Mouse (Mus musculus) hindbrain, embryonic 11.5 days (tissue): ENCODE data around the gene Sphk2. TPM values are rescaled to one million over a fixed set of nuclear protein-coding genes. Genes with fewer than 3 reads are reported as not detected.
A peak's percentile ranks its signal among the peaks of the same experiment; 100 is the strongest.

ENCODE experiments used
- ATAC-seq: fragments of 200-750 bp; cut with Nextera tagmentation; 2 replicates; pipeline ENCODE4 v1.8.0; 2017; ENCODE audit warnings: mild to moderate bottlenecking, moderate TSS enrichment, moderate library complexity; ENCODE audit not compliant: low FRiP score
- DNase-seq: peaks from one replicate; pipeline ENCODE4 v3.0.0-alpha.2; 2015; ENCODE audit warnings: low spot score
- H3K27ac ChIP-seq: fragments of 300-500 bp; sonication (generic); 2 replicates; pipeline ENCODE4 v1.5.1; 2014; ENCODE audit warnings: mild to moderate bottlenecking, low read depth, low read length
- H3K27me3 ChIP-seq: fragments of 300-500 bp; sonication (generic); 2 replicates; pipeline ENCODE4 v1.6.1; 2014; ENCODE audit warnings: mild to moderate bottlenecking, low read length, moderate library complexity, mixed read lengths; ENCODE audit not compliant: control insufficient read depth, insufficient read depth
- H3K36me3 ChIP-seq: fragments of 300-500 bp; sonication (generic); 2 replicates; pipeline ENCODE4 v1.6.1; 2014; ENCODE audit warnings: mild to moderate bottlenecking, low read length, moderate library complexity, mixed read lengths; ENCODE audit not compliant: control insufficient read depth, insufficient read depth
- H3K4me1 ChIP-seq: fragments of 300-500 bp; sonication (generic); replicated peaks from 2 replicates; pipeline ENCODE4 v1.6.1; 2014; ENCODE audit warnings: low read length, mixed read lengths; ENCODE audit not compliant: control insufficient read depth, insufficient read depth
- H3K4me2 ChIP-seq: fragments of 300-500 bp; sonication (generic); replicated peaks from 2 replicates; pipeline ENCODE4 v1.6.1; 2014; ENCODE audit warnings: mild to moderate bottlenecking, low read depth, low read length
- H3K4me3 ChIP-seq: fragments of 300-500 bp; sonication (generic); 2 replicates; pipeline ENCODE4 v1.5.1; 2014; ENCODE audit warnings: low read depth, low read length
- H3K9ac ChIP-seq: fragments of 300-500 bp; sonication (generic); 2 replicates; pipeline ENCODE4 v1.6.1; 2014; ENCODE audit warnings: low read depth, low read length
- H3K9me3 ChIP-seq: fragments of 300-500 bp; sonication (generic); 2 replicates; pipeline ENCODE4 v1.6.1; 2016; ENCODE audit warnings: low read length; ENCODE audit not compliant: control insufficient read depth
- WGBS: fragments of 180-500 bp; shearing (Covaris S2); extraction: QIAGEN DNeasy Blood & Tissue Kit; methylation state at CpG from one replicate; pipeline ENCODE4 v1.1.7; 2014; 5-methylcytosine and 5-hydroxymethylcytosine counted together
- polyA plus RNA-seq: library from polyadenylated mRNA; unstranded; fragments of >200 nt; fragmentation: Nextera tagmentation; extraction: Ambion mirVana; gene quantifications from 2 replicates; pipeline ENCODE4 v1.2.1, GENCODE M21; 2014

Sphk2 gene
- polyA plus RNA-seq: 13.6 and 17.6 TPM in 2 replicates

DNA sequence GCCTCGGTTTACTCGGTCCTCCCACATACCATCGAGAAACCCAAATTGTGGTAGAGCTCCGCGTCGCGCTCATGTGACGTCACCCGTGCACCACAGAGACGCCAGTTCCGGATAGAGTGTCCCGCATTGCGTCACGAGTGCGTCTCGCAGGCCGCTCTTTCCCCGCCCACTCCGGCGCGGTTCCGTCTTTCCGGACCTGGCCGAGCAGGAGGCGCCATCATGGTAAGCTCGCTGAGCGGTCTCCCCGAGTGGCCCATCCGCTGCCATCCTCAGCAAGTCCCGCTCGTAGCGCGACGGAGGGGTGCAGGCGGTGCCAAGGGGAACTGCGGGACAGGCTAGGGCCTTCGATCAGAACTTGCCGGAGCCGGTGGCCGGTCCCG lies at the start of gene Sphk2:
Gene Sphk2, minus strand, starts transcription at position 85 of the 380 bp plus-strand sequence.
- Histone ChIP-seq H3K27me3 (no peaks in the 10 kb centered on the region), H3K9me3 (no peaks in the 10 kb centered on the region), H3K4me2 (peak within 1 kb of the TSS; percentile 84), H3K27ac (peak within 1 kb of the TSS; percentile 81), H3K4me1 (peaks cover 17% of the 10 kb centered on the region), H3K36me3 (peaks cover 10% of the 10 kb centered on the region), H3K4me3 (peak within 1 kb of the TSS; percentile 93), H3K9ac (peak within 1 kb of the TSS; percentile 95)
- WGBS: 0% methylated on average over 39 of the region's 41 CpGs
- DNase-seq (peak; percentile 100), ATAC-seq (peak; percentile 69)

DNA sequence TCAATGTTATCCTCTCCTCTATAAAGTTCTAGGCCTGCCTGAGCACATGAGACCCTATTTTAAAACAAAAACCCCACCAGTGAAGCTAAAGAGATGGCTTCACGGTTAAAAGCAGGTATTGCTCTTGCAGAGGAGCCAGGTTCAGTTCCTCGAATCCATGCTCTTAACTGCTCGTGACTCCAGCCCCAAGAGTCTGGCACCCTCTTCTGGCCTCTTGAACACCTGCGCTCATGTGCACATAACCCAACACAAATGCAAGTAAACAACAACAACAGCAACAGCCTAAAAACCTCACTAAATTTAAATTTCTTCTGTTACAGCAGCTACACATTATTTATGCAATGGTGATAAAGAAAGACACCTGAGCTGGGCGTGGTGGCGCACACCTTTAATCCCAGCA lies 49.7 kb upstream of the Sphk2 start:
- Histone ChIP-seq H3K9me3 (no peaks in the 10 kb centered on the region), H3K27ac (no peak overlapping the region), H3K4me3 (no peak overlapping the region), H3K4me1 (no peaks in the 10 kb centered on the region), H3K9ac (no peak overlapping the region), H3K4me2 (no peak overlapping the region), H3K36me3 (no peaks in the 10 kb centered on the region), H3K27me3 (no peaks in the 10 kb centered on the region)
- DNase-seq (no peak), ATAC-seq (no peak)
- 94% methylated on average over 6 of the region's 6 CpGs for WGBS

DNA sequence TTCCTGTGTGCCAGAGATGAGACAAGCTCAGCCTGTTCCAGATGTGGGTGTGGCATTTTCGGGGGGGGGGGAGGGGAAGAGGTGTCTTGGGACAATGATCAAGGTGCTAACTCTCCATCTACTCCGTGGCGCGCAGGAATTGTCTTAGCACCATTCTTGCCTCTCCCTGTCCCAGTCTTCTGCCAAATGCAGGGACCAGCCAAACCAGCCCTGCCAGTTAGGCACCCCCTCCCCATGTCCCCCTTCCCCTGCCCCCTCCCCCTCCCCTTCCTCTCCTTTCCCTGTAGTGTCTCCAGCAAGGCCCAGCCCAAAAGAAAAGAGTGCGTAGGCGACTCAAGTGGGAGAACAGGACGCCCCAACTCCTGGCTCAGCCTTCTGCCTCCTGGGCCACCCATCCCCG lies 49.0 kb upstream of the Sphk2 start:
- ATAC-seq (no peak), DNase-seq (no peak)
- Histone ChIP-seq H3K36me3 (no peaks in the 10 kb centered on the region), H3K4me2 (no peak overlapping the region), H3K4me3 (no peak overlapping the region), H3K27ac (no peak overlapping the region), H3K9ac (no peak overlapping the region), H3K27me3 (no peaks in the 10 kb centered on the region), H3K4me1 (no peaks in the 10 kb centered on the region), H3K9me3 (no peaks in the 10 kb centered on the region)
- 59% methylated on average over 7 of the region's 8 CpGs for WGBS

DNA sequence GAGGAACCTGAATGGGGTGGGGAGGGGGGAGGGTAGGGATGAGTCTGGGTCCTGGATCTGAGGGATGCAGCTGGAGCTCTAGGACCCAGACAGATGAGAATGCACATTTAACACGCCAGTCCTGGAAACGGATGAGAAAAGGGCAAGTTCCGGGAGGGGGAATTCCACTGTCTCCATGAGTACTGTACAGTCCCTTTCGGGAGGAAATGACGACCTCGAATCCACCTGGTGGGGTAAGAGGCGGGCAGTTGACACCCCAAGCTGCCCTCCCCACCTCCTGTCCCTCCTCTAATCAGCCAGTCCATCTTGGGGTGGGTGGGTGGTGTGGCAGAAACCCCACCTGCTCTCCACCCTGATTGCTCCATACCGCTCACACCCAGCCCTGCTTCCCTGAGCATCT lies 48.2 kb upstream of the Sphk2 start:
- Histone ChIP-seq H3K36me3 (no peaks in the 10 kb centered on the region), H3K4me3 (no peak overlapping the region), H3K27ac (no peak overlapping the region), H3K9me3 (no peaks in the 10 kb centered on the region), H3K27me3 (no peaks in the 10 kb centered on the region), H3K4me1 (no peaks in the 10 kb centered on the region), H3K9ac (no peak overlapping the region), H3K4me2 (no peak overlapping the region)
- WGBS: 54% methylated on average over 8 of the region's 8 CpGs
- ATAC-seq: no peak
- no peak for DNase-seq

DNA sequence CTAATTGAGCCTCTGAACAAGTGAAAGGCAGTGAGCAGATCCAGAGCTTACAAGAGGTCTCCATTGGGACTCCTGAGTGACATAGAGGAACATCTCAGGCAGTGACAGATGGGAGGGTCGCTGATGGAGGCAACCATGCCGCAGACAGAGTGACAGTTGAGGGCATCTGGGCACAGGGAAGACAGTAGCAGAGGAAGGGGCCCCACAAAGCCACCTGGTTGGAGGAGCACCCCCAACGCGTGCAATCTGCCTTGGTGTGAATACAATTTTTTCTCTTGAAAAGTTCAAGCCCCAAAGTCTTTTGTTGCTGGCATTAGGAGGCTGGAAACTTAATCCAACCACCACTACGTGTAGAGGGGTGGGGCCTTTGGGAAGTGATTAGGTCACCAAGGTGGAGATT lies 42.3 kb upstream of the Sphk2 start:
- H3K27me3 ChIP-seq: peaks cover 15% of the 10 kb centered on the region
- no peaks in the 10 kb centered on the region for H3K9me3 ChIP-seq
- H3K4me1 ChIP-seq: no peaks in the 10 kb centered on the region; the same call in 1 of the 2 replicates
- H3K4me2 ChIP-seq: no peak overlapping the region
- ATAC-seq: no peak
- no peak overlapping the region for H3K9ac ChIP-seq
- no peak overlapping the region for H3K4me3 ChIP-seq
- DNase-seq: no peak
- no peak overlapping the region for H3K27ac ChIP-seq
- WGBS: 75% methylated on average over 5 of the region's 5 CpGs
- H3K36me3 ChIP-seq: no peaks in the 10 kb centered on the region

DNA sequence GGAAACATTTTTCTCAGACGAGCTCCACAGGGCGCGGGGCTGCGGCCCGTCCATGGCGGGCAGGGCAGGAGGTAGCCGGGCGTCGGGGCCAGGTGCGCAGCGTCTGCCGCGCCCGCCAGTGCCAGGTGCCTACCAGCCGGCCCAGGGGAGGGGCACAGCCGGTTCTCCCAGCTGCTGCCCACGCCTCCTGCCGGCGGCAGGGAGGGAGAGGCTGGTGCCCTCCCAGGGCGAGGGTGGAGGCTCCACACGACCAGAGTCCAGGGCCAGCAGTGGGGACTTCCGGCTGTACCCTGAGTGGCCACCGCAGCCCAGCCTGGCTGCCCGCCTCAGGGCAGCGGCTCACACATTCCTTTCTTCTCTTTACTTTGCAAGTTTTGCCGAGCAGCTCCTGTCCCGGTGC lies 41.6 kb upstream of the Sphk2 start:
- Histone ChIP-seq H3K9ac (no peak overlapping the region), H3K27me3 (peaks cover 15% of the 10 kb centered on the region), H3K4me2 (peak overlapping the region; percentile 30), H3K4me3 (peak overlapping the region; percentile 14), H3K36me3 (no peaks in the 10 kb centered on the region), H3K9me3 (no peaks in the 10 kb centered on the region), H3K27ac (no peak overlapping the region), H3K4me1 (no peaks in the 10 kb centered on the region; the same call in 1 of the 2 replicates)
- WGBS: 9% methylated on average over 27 of the region's 27 CpGs
- ATAC-seq (no peak), DNase-seq (peak; percentile 27)

DNA sequence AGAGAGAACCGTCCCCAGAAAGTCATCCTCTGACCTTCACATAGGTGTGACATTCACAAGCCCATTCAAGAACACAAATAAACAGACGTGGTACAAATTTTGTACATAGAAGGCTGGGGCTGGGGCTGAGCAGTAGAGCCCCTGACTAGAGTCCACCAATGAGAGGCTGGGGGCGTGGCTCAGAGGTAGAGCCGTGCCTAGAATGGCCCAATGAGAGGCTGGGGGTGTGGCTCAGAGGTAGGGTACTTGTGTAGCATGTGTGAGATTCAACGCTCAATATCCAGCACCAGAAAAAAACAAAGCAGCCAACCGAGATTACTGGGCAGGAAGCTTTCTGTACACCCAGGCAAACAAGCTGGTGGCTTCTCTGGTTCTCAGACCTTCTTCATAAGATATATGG lies 37.9 kb upstream of the Sphk2 start:
- peaks cover 15% of the 10 kb centered on the region for H3K27me3 ChIP-seq
- no peaks in the 10 kb centered on the region for H3K36me3 ChIP-seq
- H3K4me2 ChIP-seq: no peak overlapping the region
- H3K4me1 ChIP-seq: no peaks in the 10 kb centered on the region; the same call in 1 of the 2 replicates
- DNase-seq (no peak), ATAC-seq (no peak)
- 63% methylated on average over 6 of the region's 6 CpGs for WGBS
- H3K27ac ChIP-seq: no peak overlapping the region
- no peak overlapping the region for H3K4me3 ChIP-seq
- no peaks in the 10 kb centered on the region for H3K9me3 ChIP-seq
- H3K9ac ChIP-seq: no peak overlapping the region

DNA sequence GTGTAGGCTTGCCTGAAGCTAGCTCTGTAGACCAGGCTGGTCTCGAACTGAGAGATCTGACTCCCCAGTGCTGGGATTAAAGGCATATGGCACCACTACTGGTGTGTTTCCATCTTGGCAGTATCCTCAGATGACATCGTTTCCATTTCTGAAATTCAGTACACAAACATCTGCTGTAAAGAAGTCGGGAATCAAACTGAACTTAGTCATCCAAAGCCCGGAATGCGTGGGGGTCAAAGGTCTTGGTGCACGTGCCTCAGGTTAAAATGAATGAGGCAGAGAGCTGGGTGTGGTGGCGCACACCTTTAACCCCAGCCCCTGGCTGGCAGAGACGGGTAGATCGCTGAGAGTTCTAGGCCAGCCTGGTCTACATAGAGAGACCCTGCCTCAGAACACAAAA lies 32.4 kb upstream of the Sphk2 start:
- no peak overlapping the region for H3K9ac ChIP-seq
- no peaks in the 10 kb centered on the region for H3K9me3 ChIP-seq
- no peak overlapping the region for H3K4me3 ChIP-seq
- H3K27me3 ChIP-seq: no peaks in the 10 kb centered on the region
- DNase-seq (no peak), ATAC-seq (no peak)
- no peaks in the 10 kb centered on the region for H3K4me1 ChIP-seq
- H3K36me3 ChIP-seq: no peaks in the 10 kb centered on the region
- no peak overlapping the region for H3K27ac ChIP-seq
- 79% methylated on average over 9 of the region's 9 CpGs for WGBS
- no peak overlapping the region for H3K4me2 ChIP-seq

DNA sequence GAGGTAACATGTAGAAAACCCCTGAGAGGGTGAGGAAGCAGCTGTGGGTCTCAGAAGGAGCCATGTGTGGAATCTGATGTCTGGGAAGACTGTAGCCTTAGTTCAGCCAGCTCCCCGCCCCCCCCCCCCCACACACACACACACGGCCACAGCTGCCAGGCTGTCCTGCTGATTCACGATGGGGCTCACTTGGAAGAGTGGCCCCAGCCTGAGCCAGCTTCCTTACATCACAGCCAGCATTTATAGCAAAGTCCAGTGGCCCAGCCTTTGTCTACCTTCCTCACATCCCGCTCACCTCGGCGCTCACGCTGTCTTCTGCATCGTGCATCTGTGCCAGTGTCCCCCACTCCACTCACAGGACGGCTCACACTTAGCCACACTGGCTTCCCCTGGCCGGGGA lies 31.6 kb upstream of the Sphk2 start:
- H3K27ac ChIP-seq: no peak overlapping the region
- WGBS: 50% methylated on average over 10 of the region's 10 CpGs

More for the DNA sequence above, 31.6 kb upstream of the Sphk2 start:
- H3K36me3 ChIP-seq: no peaks in the 10 kb centered on the region
- H3K4me1 ChIP-seq: no peaks in the 10 kb centered on the region
- DNase-seq (no peak), ATAC-seq (no peak)
- H3K27me3 ChIP-seq: no peaks in the 10 kb centered on the region
- H3K9ac ChIP-seq: no peak overlapping the region
- no peak overlapping the region for H3K4me2 ChIP-seq
- H3K9me3 ChIP-seq: no peaks in the 10 kb centered on the region
- no peak overlapping the region for H3K4me3 ChIP-seq
